Mouse (Mus musculus): ENCODE measurements around the gene Ddx52.
A peak's percentile ranks its signal among the peaks of the same experiment; 100 is the strongest.

The Ddx52 gene

DNA sequence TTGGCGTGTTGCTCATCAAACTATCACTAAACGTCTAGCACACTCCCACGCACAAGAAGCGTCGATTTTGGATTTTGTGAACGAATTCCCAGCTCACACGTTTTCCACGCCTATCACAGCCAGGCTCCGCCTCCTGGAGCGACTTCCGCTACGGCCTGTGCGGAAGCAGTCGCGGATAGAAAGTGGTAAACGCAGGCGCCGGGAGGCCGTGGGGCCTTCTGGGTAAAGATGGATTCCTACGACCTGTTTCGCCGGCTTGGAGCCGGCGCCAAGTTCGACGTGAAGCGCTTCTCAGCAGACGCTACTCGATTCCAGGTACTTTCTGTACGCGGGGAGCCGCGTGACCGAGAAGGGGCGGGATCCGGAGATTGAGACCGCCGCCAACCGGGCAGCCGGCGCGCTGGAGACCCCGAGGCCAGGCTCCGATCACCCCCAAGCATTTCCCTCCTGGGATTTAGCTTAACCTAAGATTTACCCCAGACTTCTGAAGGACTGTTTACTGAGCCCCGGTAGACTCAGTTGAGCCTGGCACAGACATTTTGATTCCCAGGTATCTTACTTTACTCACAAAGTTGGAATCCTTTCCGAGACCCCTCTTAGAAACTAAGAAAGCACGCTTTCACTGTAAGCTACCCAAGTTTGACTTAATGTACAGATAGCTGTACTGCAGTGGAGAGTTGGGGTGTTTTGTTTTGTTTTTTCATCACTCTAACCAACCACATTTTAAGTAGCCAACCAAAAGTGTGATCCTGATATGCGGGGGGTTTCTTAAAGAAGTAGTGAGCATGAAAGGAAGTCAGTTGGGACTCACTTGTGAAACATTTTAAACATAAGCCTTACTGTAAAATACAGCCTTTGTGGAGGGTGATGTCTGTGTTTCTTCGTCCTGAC is at the start of gene Ddx52:
Ddx52 (plus strand) TSS at position 113 of the 891 bp plus-strand sequence.
- peak; percentile 87 for DNase-seq

DNA sequence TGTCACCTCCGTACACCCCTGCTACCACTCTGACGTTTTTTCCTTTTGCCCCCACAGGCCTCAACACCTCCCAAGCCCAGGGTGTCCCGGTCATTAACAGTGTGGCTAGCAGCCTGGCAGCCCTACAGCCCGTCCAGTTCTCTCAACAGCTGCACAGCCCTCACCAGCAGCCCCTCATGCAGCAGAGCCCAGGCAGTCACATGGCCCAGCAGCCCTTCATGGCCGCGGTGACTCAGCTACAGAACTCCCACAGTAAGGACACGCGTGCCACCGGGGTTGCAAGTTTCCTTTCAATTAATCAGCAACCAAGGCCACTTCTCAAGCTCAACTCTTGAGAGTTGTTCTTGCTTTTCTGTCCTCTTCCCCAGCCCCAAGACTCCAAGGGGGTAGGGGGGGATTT is 48.5 kb upstream of the Ddx52 start:
- no peak for DNase-seq

DNA sequence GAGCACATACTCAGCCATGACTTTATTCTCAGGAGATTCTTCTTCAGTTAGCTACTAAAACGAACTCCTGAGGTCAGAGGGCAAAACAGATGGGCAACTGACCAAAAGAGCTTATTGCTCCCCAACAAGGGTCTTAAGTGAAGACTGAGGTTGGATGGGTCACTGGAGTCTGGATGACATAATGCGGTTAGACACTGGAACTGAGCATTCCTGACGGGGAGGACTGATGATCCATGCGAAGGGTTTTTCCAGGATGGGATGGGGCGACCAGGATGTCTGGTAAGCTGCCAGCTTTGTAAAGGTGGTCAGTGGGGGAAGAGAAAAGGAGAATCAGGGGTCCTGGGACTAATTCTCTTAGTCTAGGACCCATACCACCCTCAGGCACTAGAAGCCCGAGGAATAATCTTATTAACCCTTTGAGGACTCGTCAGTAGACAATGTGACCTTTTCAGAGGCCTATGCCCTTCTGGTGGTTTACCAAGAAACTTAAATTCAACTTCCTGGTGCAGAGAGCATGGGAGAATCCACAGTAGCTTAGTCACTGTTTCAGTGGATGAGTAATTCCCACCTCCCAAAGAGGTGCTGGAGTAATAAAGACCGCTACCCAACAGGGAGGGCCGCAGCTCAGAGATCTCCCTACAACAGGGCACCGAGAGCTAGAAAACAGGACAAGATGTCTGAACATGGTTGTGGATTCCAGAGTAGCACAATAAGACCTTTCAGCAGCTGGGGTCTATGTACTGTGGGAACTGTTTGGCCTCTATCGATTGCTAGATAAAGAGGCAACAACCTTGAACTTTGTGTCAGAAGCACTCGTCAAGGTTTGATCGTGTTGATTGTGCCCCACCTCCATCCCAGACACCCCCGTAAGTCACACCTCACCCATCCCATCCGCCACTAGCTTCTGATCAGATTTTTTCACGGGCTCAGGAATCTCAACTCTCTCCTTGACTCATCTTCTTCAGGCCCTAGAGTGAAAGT is 45.1 kb upstream of the Ddx52 start:
- no peak for DNase-seq

DNA sequence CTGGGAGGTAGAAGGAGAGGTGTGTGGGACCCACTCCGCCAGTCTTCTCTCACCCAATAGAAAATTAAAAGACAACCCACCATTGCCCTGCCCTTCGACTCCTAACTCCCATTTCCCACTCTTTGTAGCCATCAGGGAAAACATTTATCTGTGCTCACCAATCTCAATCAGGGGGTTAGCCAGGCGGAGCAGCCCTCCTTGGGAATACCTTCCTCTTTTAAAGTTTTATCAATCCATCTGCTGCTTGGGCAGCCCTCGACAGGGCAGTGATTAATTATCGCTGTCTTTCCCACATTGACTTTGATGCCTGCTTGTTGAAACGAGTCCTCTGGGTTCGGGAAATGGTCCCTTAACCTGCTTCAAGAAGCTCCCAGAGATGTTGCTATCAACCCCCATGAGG is 44.3 kb upstream of the Ddx52 start:
- no peak for DNase-seq

DNA sequence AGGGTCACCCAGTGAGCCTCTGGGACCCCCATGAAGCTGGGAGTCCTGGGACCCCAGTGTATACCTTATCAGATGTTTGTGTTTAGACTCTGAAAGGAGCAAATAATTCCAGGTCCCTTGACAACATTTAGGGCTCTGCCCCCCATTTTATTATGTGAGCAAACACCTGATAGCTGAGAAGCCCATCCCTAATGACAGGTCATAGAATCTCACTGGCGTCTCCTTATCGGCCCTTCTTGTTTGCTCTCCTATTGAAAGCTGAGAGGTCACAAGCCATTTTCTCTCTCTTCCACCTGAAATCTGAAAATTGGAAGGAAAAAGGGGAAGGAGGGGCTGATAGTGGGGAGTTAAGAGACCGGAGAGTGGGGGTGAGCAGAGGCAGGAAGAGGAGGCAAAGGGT is 39.0 kb upstream of the Ddx52 start:
- DNase-seq: no peak

DNA sequence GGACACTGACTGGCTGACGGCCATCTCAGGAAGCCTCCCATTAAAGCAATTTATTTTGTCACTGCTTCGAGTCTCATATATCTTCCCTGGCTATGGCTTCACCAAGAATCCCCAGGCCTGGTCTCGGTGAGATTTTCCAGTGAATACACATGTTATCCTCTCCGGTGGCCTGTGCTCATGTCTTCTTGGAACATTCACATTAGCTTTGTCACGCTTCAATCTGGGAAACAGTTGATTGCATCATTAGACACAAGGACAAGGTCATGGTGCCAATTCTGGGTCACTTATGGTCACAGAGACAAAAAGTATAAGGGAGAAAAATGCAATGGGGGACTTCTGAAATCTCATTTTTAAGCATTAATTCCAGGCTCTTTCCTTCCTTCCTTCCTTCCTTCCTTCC is 36.1 kb upstream of the Ddx52 start:
- DNase-seq: no peak

DNA sequence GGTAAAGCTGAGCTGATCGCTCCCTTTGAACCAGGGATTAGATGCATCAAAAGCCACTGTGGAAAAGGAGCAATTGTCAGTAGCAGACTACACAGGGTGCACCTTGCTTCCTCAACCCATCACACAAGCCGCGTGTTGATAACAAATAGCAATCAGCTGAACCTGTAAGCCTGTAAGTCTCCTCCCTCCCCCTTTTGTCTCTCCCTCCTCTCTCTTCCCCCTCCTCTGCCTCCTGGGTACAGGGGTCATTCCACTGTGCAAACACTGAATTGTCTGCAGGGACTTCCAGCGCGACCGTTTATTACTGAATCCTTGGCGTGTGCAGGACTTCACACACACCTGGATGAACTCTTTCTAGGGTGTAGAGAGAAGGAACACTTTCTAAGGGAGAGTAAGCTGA is 33.5 kb upstream of the Ddx52 start:
- DNase-seq: no peak

DNA sequence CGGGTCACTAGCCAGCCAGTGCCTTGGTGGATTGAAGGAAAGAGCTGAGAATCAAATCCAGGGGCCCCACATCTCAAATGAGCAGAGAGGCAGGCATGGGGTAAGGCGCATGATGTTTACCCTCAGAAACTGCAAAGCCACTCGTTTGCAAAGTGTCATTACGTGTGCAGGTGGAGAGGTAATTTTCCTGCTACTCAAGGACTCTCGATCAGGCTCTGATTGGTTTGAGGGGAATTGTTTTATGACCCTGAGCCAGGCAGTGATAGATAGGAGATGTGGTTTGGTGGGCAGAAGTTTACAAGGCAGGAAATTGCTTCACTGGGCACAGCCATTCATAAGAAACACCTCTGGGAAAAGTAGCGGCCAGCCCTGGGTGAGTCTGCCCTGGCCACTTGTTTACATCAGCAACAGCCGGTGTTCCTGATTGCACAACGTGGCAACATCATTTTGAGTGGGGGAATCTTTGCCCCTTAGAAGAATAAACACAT is 28.0 kb upstream of the Ddx52 start:
- no peak for DNase-seq

DNA sequence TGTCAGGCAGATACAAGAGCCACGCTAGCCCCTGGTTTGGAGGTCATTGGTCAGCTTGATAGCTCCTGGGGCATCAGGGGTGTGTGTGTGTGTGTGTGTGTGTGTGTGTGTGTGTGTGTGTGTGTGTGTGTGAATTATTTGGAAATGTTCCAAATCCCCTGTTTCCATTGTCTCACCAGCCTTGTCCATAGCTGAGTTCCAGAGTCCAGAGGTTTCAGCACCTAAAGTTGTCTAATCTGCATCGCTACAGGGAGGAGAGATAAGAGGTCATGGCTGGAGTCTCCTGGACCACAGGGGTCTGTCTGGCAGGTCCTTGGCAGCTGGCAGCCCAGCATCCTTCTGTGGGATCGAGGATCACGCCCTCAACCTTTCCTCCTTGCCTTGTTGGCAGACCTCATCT is 27.4 kb upstream of the Ddx52 start:
- DNase-seq: no peak

DNA sequence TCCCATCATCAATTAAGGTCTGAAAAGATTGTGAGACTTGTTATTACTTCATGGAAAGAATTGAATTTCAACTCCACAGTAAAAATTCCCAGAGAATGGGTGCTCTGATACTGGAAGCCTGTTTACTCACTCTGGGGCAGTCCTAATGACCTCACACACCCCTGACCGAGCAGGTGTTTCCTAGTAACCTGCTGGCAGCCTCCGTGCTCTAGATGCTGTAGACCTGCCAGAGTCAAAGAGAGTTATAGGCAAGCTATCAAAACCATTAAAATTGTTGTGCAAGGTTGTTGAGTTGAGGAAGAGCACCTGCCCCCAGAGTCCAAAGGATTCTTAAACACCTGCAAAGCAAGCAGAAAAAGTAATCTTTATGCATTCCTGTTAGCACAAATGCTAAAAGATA is 19.3 kb upstream of the Ddx52 start:
- DNase-seq: no peak

DNA sequence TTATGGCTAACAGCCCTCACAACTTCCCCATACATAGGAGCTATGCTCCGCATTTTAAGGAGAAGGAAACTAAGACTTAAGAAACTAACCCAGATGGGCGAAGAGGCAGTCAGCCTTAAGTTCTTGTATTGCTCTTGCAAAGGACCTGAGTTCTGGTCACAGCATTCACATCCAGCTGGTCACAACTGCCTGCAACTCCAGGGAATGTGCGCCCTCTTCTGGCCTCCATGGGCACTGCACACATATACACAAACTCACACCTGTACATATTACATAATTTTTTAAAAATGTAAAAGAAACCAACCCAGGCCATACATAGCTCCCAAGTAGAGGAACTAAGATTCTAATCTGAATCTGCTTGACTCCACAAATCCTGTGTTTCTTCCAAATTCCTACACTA is 14.8 kb upstream of the Ddx52 start:
- DNase-seq: peak; percentile 49 to 51

DNA sequence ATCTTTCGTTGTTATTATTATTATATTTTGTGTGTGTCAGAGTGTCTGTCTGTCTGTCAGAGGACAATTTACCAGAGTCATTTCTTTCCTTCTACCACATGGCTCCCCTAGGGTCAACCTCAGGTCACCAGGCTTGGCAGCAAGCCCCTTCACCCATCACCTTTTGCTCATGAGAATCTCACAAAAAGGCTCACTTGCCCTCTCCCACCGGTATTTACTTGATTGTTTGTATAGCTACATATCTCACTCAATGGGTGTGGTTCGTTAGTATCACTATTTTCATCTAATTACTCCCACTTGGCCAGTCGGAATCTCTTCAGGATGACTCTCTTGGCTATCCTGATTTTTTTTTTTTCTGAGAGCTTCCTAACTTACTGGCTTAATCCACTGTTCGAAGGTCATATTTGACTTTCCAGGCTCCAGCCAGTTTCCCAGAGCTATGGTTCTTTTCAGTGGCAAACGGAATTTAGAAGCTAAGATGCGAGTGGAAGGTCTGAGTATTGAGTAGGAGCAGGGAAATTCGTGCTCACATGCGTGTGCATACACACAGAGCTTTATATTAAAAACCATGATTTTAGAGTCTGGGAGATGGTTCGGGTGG is 9.3 kb upstream of the Ddx52 start:
- no peak for DNase-seq

DNA sequence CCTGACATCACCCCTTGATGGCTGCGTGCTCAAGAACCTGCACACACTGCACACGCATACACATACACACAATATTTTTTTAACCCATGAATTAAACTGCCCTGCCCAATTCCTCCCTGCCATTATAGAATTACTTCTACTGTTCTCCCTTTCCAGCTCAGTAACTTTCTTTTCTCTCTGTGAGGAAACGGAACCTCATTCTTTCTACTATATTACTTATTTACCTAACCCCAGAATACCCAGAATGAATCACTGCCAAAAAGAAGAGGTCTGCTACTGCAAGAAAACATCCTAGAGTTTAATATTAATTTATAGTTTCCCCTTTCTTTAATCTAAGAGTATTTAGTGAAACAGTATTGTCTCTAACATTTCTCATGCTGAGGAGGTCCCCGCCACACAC is 8.5 kb upstream of the Ddx52 start:
- no peak for DNase-seq

DNA sequence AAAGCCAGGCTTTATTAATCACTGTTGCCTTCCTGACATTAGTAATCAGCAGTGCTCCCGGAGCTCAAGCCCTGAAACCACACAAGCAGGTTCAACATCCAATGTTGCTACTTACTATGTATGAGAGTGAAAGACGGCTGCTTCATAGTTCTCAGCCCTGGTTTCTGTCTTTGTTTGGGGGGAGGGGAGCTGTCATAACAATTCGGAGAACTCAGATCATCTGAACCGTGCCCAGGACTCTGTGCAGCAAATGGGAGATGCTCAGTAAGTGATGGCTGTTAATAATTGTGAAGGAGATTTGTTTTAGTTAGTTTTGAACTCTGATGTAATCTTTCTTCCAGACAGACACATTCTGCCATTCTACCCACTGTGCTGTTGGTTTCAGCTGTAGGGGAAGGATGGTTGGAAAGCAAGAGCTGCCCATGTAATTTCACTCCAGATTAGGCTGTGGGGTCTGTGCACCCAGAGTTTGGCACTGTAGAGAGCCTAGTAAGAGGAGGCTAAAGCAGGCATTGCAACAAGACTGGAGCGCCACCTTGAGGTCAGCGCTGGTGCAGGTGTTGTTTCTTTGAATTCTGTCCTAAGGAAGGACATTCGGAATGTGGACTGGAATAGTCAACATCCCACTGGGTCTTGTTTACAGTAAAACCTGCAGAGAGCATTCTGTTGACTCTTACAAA is 5.7 kb upstream of the Ddx52 start:
- DNase-seq: peak; percentile 77 to 79

DNA sequence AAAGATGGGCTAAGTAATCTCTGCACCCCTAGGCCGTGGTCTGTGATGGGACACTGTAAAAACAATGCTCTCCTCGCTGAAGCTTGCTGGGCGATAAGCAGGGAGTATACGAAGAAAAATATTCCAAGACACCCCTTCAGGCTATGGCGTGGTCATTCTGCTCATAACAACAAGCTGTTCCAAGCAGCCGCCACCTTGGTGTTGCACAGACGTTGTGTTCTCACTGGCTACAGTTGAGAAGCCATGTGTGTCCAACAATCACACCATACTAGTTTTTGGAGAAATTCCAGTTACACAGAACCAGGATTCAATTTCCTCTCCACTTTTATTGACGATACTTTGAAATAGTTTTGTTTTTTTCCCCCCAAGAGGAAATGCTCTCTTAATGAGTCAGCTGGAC is 3.3 kb upstream of the Ddx52 start:
- DNase-seq: no peak

DNA sequence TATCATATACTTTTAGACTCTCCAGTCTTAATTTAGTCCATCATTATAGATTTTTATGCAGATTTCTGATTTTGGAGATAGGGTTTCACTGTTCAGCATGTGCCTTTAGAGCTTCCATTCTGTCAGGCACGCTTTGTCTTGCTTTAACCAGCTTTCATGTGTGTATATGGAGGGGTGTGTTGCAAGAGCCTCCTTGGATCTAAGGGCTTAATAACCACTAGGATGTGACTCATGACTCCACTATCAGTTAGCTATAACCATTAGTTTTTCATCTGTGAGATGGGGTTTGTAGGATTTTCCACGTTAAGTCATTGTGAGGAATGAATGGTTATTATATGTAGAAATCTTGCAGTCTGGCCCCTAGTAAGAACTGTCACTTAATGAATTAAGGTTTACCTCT is 15.0 kb downstream of the Ddx52 start:
- no peak for DNase-seq

DNA sequence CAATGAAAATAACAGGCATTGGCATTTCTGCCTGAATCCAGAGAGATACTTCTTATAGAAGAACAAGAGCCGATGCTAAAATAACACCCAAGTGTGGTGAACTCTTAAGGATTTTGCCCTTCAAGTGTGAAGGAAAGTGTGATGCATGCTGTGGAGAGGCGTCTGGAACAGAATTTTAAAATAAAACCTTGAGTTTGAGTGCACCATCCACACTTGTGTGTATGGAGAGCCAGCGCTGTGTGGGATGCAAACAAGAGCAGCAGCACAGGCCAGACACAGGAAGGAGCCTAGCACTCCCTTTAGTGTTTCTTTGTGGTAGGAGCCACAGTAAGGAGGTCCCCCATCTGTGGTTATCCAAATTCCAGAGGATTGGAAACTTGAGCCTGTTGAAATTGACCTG is 20.1 kb downstream of the Ddx52 start:
- no peak for DNase-seq

DNA sequence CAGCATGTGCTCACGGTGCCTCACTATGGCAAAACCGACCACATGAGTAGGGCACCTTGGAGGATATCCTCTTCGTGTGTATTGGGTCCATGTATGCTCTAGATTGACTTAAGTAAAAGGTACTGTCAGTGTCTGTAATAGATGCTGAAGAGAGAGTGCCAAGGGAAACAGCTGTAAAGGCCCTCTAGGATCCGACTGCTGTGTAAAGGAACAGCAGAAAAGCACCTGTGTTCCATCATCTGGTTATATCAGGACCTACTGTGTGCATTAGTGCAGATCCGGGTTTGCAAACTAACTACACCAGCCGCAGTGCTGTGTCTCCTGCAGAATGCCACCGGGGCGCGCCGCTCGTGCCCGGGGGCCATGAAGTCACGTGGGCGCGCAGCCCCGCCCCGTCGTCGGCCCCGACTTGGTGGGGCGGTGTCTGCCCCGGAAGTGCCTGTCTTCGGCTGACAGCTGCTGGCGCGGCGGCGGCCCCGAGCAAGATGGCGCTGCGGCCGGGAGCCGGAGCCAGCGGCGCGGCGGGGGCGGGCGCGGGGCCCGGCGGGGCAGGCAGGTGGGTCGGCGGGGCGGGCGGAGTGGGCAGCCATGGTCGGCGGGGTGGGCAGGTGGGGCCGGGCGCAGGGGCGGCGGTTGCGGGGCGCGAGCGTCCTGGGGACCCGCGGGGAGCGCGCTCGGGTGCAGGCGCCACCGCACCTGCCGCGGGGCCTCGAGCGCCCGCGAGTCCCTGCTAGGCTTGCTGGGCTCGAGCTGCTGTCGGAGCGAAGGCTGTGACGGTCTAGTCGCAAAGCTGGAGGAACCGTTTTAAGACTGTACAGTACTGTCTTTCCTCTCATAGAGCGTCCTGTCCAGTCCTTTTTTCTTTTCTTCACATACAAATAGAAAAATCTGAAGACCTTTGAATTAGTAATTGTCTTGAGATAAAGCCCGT is 22.4 kb downstream of the Ddx52 start, which contains the start of gene Synrg:
Synrg (plus strand) TSS at position 438 of the 931 bp plus-strand sequence.
- DNase-seq: peak; percentile 96 to 97

DNA sequence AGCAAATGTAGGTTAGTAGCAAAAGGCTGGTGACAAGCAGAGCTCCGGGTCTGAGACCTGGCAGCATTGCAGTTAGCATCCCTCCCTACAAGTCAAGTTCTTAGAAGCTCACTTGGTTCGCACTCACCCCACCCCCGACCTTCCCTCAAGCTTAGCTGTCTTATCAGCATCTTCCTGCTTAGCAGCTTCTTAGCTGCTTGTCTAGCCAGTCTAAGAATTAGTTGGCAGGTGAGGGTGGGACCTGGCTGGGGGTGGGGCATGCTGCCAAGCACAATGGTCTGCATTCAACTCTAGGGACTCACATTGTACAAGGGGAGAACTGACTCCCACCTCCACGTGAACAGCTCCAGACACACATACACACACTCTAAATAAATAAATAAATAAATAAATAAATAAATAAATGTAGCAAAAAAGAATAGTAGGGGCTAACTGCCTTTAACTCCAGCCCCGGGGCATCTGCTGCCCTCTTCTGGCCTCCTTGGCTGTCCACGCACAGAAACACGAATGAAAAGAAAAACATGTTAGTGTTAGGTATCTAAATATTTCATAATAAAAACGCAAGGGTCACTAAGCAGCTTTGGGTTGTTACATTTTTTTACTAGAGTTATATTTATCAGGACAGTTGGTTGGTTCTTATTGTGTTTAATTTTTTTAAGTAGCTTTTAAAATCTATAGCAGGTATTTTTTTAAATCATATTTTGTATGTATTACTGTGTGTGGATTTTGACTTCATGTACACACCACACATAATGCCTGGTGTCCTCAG is 25.8 kb downstream of the Ddx52 start:
- peak in 1 of 2 experiments; percentile 8 for DNase-seq

DNA sequence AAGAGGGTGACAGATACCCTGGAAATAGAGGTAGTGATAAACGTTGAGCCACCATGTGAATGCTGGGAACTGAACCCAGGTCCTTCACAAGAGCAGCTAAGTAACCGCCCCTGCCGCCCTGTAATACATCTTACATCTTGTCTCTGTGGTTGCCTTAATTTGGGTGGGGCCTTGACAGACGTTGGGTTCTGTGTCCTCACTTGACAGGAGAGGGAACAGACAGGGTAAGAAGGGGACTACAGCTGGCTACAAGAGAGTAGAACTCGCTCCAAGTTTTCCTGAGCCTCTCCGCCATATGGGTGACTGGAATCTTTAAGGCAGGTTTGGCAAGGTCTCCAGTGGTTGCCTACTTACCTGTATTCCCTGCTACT is 26.3 kb downstream of the Ddx52 start:
- no peak for DNase-seq

DNA sequence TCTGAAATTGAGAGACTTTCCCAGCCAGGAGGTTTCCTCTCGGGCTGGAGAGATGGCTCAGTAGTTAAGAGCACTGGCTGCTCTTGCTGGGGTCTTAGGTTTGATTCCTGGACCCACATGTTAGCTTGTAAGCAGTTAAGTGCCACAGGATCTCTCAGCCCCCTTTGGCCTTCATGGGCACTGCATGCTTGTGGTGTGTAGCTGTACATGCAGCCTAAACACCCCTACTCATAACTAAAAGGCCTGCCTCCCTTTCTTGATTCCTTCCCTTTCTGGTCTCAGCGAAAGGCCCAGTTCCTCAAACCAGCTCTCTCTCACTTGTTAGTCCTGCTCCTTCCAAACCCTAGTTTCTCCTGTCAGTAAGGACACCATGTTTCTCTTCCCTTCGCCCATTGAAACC is 27.2 kb downstream of the Ddx52 start:
- DNase-seq: peak; percentile 1 to 12
